Mouse (Mus musculus): Measurements from ENCODE around the gene Scgb2b26. TPM values are rescaled to one million over a fixed set of nuclear protein-coding genes. Genes with fewer than 3 reads are reported as not detected.
"Not testable (repeated sequence)": the region's sequence is repeated elsewhere in the genome, so short reads cannot be mapped to it uniquely, and the experiment has no call there.

Gene Scgb2b26
- polyA plus RNA-seq (2015; fragmentation: Nextera tagmentation; extraction: Ambion mirVana), result not detected in 2 replicates

GRCm38 (mm10) chr7:33944940-33945339 lies at the start of gene Scgb2b26:
TSS of gene Scgb2b26 (minus strand) at chr7:33945040.
- 89% methylated on average over 4 of the region's 4 CpGs for WGBS
- peaks cover 60% of the 10 kb centered on the region for H3K9me3 ChIP-seq

GRCm38 (mm10) chr7:33982281-33982680 lies 37.4 kb upstream of the Scgb2b26 start:
- H3K36me3 ChIP-seq; H3K4me3 ChIP-seq (replicated peaks); H3K9ac ChIP-seq (replicated peaks); H3K27me3 ChIP-seq; H3K4me2 ChIP-seq (replicated peaks); H3K4me1 ChIP-seq (replicated peaks); ATAC-seq; H3K27ac ChIP-seq: not testable (repeated sequence)
- peaks cover 13% of the 10 kb centered on the region for H3K9me3 ChIP-seq
- WGBS, result 34% methylated on average over 7 of the region's 9 CpGs

More at GRCm38 (mm10) chr7:33944940-33945339, at the start of gene Scgb2b26:
- no peak for ATAC-seq
- no peaks in the 10 kb centered on the region for H3K36me3 ChIP-seq
- no peak within 1 kb of the TSS for H3K4me3 ChIP-seq (replicated peaks)
- no peak within 1 kb of the TSS for H3K27ac ChIP-seq
- no peaks in the 10 kb centered on the region for H3K4me1 ChIP-seq (replicated peaks)
- H3K9ac ChIP-seq (replicated peaks), result no peak within 1 kb of the TSS
- H3K4me2 ChIP-seq (replicated peaks), result no peak within 1 kb of the TSS
- no peaks in the 10 kb centered on the region for H3K27me3 ChIP-seq

GRCm38 (mm10) chr7:33902982-33903381 lies 41.9 kb downstream of the Scgb2b26 start:
- ATAC-seq, result no peak
- no peak overlapping the region for H3K9ac ChIP-seq (replicated peaks)
- H3K4me2 ChIP-seq (replicated peaks), result no peak overlapping the region
- no peaks in the 10 kb centered on the region for H3K27me3 ChIP-seq
- H3K36me3 ChIP-seq, result no peaks in the 10 kb centered on the region
- no peak overlapping the region for H3K4me3 ChIP-seq (replicated peaks)
- peaks cover 35% of the 10 kb centered on the region for H3K9me3 ChIP-seq
- no peaks in the 10 kb centered on the region for H3K4me1 ChIP-seq (replicated peaks)
- H3K27ac ChIP-seq, result no peak overlapping the region

- Histone ChIP-seq H3K9ac (replicated peaks) (no peak overlapping the region), H3K4me2 (replicated peaks) (no peak overlapping the region), H3K9me3 (peaks cover 47% of the 10 kb centered on the region), H3K36me3 (no peaks in the 10 kb centered on the region), H3K27me3 (no peaks in the 10 kb centered on the region), H3K27ac (no peak overlapping the region), H3K4me3 (replicated peaks) (no peak overlapping the region), H3K4me1 (replicated peaks) (no peaks in the 10 kb centered on the region)
- 86% methylated on average over 2 of the region's 2 CpGs for WGBS
- ATAC-seq, result no peak
These were observed 44.0 kb downstream of the Scgb2b26 start for GRCm38 (mm10) chr7:33900803-33901202.

- Histone ChIP-seq H3K4me2 (replicated peaks) (no peak overlapping the region), H3K9ac (replicated peaks) (no peak overlapping the region), H3K4me1 (replicated peaks) (no peaks in the 10 kb centered on the region), H3K4me3 (replicated peaks) (no peak overlapping the region), H3K9me3 (peaks cover 54% of the 10 kb centered on the region), H3K36me3 (no peaks in the 10 kb centered on the region), H3K27ac (no peak overlapping the region), H3K27me3 (no peaks in the 10 kb centered on the region)
- no peak for ATAC-seq
- 58% methylated on average over 2 of the region's 2 CpGs for WGBS
These were observed 44.8 kb downstream of the Scgb2b26 start for GRCm38 (mm10) chr7:33900007-33900406.

Other genes starting within 250 kb of the Scgb2b26 start
- gene Scgb2b24, start 205.7 kb downstream of the Scgb2b26 start, polyA plus RNA-seq (2015; fragmentation: Nextera tagmentation; extraction: Ambion mirVana), result not detected in 2 replicates
- not detected in 2 replicates for gene Scgb1b24, start 201.2 kb downstream of the Scgb2b26 start, polyA plus RNA-seq (2015; fragmentation: Nextera tagmentation; extraction: Ambion mirVana)
- gene Scgb2b27, start 68.9 kb upstream of the Scgb2b26 start, polyA plus RNA-seq (2015; fragmentation: Nextera tagmentation; extraction: Ambion mirVana), result not detected in 2 replicates
- gene Scgb1b27, start 76.4 kb upstream of the Scgb2b26 start, polyA plus RNA-seq (2015; fragmentation: Nextera tagmentation; extraction: Ambion mirVana), result not detected in 2 replicates
- gene Scgb1b30, start 150.4 kb upstream of the Scgb2b26 start, polyA plus RNA-seq (2015; fragmentation: Nextera tagmentation; extraction: Ambion mirVana), result not detected in 2 replicates
- gene Wtip, start 188.2 kb upstream of the Scgb2b26 start, polyA plus RNA-seq (2015; fragmentation: Nextera tagmentation; extraction: Ambion mirVana), result 3.4 and 4.3 TPM in 2 replicates
- 215 and 224 TPM in 2 replicates for gene Uba2, start 224.6 kb upstream of the Scgb2b26 start, polyA plus RNA-seq (2015; fragmentation: Nextera tagmentation; extraction: Ambion mirVana)